Mouse (Mus musculus) regulatory T cell (primary cell): ENCODE data around the gene Plac9b.
"Not testable (repeated sequence)": the region's sequence is repeated elsewhere in the genome, so short reads cannot be mapped to it uniquely, and the experiment has no call there.

Source experiments
- in situ Hi-C: fragments of 300-600 bp; cut with MboI, MseI; formaldehyde crosslinking; loops from one replicate; pipeline ENCODE4 v1.15.1; 2025; ENCODE audit warnings: high pct_unique_total_duplicates

Plac9b gene

GRCm38 (mm10) chr14:26182380-26182779 is at the start of gene Plac9b:
Plac9b (minus strand) TSS chr14:26182480.
- in situ Hi-C loops, result not testable (repeated sequence)

GRCm38 (mm10) chr14:26216233-26217000 is 34.1 kb upstream of the Plac9b start:
- in situ Hi-C loops, result not testable (repeated sequence)

- in situ Hi-C loops, result not testable (repeated sequence)
Observed at GRCm38 (mm10) chr14:26206926-26207247, 24.6 kb upstream of the Plac9b start, which contains the start of gene Tmem254b. Tmem254b (minus strand) TSS chr14:26207041.

- in situ Hi-C loops, result not testable (repeated sequence)
Observed at GRCm38 (mm10) chr14:26206197-26206925, 24.1 kb upstream of the Plac9b start.

- in situ Hi-C loops, result not testable (repeated sequence)
Observed at GRCm38 (mm10) chr14:26197851-26198250, 15.6 kb upstream of the Plac9b start.

- in situ Hi-C loops, result not testable (repeated sequence)
Observed at GRCm38 (mm10) chr14:26188361-26188760, 6.1 kb upstream of the Plac9b start.

GRCm38 (mm10) chr14:26186638-26187037 is 4.4 kb upstream of the Plac9b start:
- in situ Hi-C loops, result not testable (repeated sequence)

- in situ Hi-C loops, result not testable (repeated sequence)
Observed at GRCm38 (mm10) chr14:26181660-26182059, 620 bp downstream of the Plac9b start.

- in situ Hi-C loops, result not testable (repeated sequence)
Observed at GRCm38 (mm10) chr14:26175028-26175427, 7.3 kb downstream of the Plac9b start.

- in situ Hi-C loops, result not testable (repeated sequence)
Observed at GRCm38 (mm10) chr14:26173955-26174354, 8.3 kb downstream of the Plac9b start.

GRCm38 (mm10) chr14:26165266-26165665 is 17.0 kb downstream of the Plac9b start:
- in situ Hi-C loops, result not testable (repeated sequence)

- in situ Hi-C loops, result not testable (repeated sequence)
Observed at GRCm38 (mm10) chr14:26162423-26162822, 19.9 kb downstream of the Plac9b start.

GRCm38 (mm10) chr14:26161156-26161555 is 21.1 kb downstream of the Plac9b start:
- in situ Hi-C loops, result not testable (repeated sequence)

GRCm38 (mm10) chr14:26156032-26156431 is 26.2 kb downstream of the Plac9b start:
- in situ Hi-C loops, result loop anchor here (5.0 kb wide), 1 partner anchor 284 kb away; no protein-coding TSS in a partner anchor

GRCm38 (mm10) chr14:26147095-26147494 is 35.2 kb downstream of the Plac9b start:
- in situ Hi-C loops, result not testable (repeated sequence)

GRCm38 (mm10) chr14:26119095-26119494 is 63.2 kb downstream of the Plac9b start:
- in situ Hi-C loops, result not testable (repeated sequence)

- in situ Hi-C loops, result not testable (repeated sequence)
Observed at GRCm38 (mm10) chr14:26118550-26119000, 63.7 kb downstream of the Plac9b start.

GRCm38 (mm10) chr14:26118150-26118549 is 64.1 kb downstream of the Plac9b start, which contains the start of gene Duxbl2:
Duxbl2 (plus strand) TSS chr14:26118349.
- in situ Hi-C loops, result not testable (repeated sequence)
